Mouse (Mus musculus) hindbrain, embryonic 10.5 days (tissue): ENCODE data around the gene Abtb2. TPM values are rescaled to one million over a fixed set of nuclear protein-coding genes. Genes with fewer than 3 reads are reported as not detected.
A peak's percentile ranks its signal among the peaks of the same experiment; 100 is the strongest.

Source experiments
- DNase-seq: peaks from one replicate; pipeline ENCODE4 v3.0.0-alpha.2; 2017; ENCODE audit warnings: low spot score
- H3K27ac ChIP-seq: fragments of 300-500 bp; sonication (generic); 2 replicates; pipeline ENCODE4 v1.5.1; 2016; ENCODE audit warnings: mild to moderate bottlenecking, moderate library complexity
- H3K27me3 ChIP-seq: fragments of 300-500 bp; sonication (generic); 2 replicates; pipeline ENCODE4 v1.6.1; 2016; ENCODE audit warnings: mild to moderate bottlenecking; ENCODE audit not compliant: poor library complexity, insufficient read depth, severe bottlenecking
- H3K36me3 ChIP-seq: fragments of 300-500 bp; sonication (generic); 2 replicates; pipeline ENCODE4 v1.6.1; 2016; ENCODE audit warnings: mild to moderate bottlenecking, moderate library complexity
- H3K4me1 ChIP-seq: fragments of 300-500 bp; sonication (generic); replicated peaks from 2 replicates; pipeline ENCODE4 v1.6.1; 2016; ENCODE audit warnings: mild to moderate bottlenecking
- H3K4me3 ChIP-seq: fragments of 300-500 bp; sonication (generic); 2 replicates; pipeline ENCODE4 v1.5.1; 2016; ENCODE audit warnings: mild to moderate bottlenecking, moderate library complexity
- H3K9me3 ChIP-seq: fragments of 300-500 bp; sonication (generic); 2 replicates; pipeline ENCODE4 v1.6.1; 2016; ENCODE audit warnings: mild to moderate bottlenecking, moderate library complexity
- WGBS: fragments of 180-500 bp; shearing (Covaris S2); methylation state at CpG from one replicate; pipeline ENCODE4 v1.1.7; 2016; 5-methylcytosine and 5-hydroxymethylcytosine counted together
- polyA plus RNA-seq: library from polyadenylated mRNA; unstranded; fragments of >200 nt; fragmentation: Nextera tagmentation; extraction: Ambion mirVana; gene quantifications from 2 replicates; pipeline ENCODE4 v1.2.1, GENCODE M21; 2016

The Abtb2 gene
- polyA plus RNA-seq, 1 experiment from 2014 or later: 21.3 TPM

GRCm38 (mm10) chr2:103568161-103568560 lies 2.1 kb downstream of the Abtb2 start:
- 32% methylated on average over 7 of the region's 7 CpGs for WGBS
- H3K36me3 ChIP-seq: no peaks in the 10 kb centered on the region
- peaks cover 51% of the 10 kb centered on the region for H3K27me3 ChIP-seq
- no peak overlapping the region; the same call in 1 of the 2 replicates for H3K27ac ChIP-seq
- no peaks in the 10 kb centered on the region for H3K9me3 ChIP-seq
- peak overlapping the region; percentile 77 for H3K4me3 ChIP-seq
- DNase-seq: peak; percentile 21
- peaks cover 63% of the 10 kb centered on the region for H3K4me1 ChIP-seq

- H3K36me3 ChIP-seq: no peaks in the 10 kb centered on the region
- H3K4me1 ChIP-seq: peaks cover 63% of the 10 kb centered on the region
- DNase-seq: no peak
- peaks cover 38% of the 10 kb centered on the region for H3K27me3 ChIP-seq
- no peaks in the 10 kb centered on the region for H3K9me3 ChIP-seq
- WGBS: 77% methylated on average over 1 of the region's 1 CpGs
- H3K27ac ChIP-seq: no peak overlapping the region
- H3K4me3 ChIP-seq: peak overlapping the region; percentile 24; the same call in 1 of the 2 replicates
These were observed 3.6 kb downstream of the Abtb2 start for GRCm38 (mm10) chr2:103569716-103570115.

DNA sequence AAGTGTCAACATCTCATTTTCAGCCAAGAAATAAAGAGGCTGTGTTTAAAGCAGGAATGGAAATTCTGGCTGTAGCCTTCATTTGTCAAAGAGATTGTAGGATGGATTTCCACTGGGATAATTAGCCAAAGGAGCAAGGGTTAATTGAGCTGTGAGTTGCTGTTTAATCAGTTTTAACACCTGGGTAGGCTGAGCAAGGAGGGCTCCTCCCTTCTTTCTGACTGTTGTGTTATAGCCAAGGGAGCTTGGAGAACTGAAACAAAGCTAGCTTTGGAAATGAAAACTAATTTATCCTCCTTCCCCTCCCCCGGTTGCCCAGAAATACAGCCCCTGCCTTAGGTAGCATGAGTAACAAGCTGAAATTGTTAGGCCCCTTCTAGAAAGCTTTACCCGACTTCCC lies 6.2 kb downstream of the Abtb2 start:
- Histone ChIP-seq H3K4me1 (peaks cover 38% of the 10 kb centered on the region), H3K36me3 (no peaks in the 10 kb centered on the region), H3K4me3 (no peak overlapping the region), H3K9me3 (no peaks in the 10 kb centered on the region), H3K27me3 (peaks cover 28% of the 10 kb centered on the region), H3K27ac (no peak overlapping the region)
- WGBS: 89% methylated on average over 2 of the region's 2 CpGs
- DNase-seq: no peak

DNA sequence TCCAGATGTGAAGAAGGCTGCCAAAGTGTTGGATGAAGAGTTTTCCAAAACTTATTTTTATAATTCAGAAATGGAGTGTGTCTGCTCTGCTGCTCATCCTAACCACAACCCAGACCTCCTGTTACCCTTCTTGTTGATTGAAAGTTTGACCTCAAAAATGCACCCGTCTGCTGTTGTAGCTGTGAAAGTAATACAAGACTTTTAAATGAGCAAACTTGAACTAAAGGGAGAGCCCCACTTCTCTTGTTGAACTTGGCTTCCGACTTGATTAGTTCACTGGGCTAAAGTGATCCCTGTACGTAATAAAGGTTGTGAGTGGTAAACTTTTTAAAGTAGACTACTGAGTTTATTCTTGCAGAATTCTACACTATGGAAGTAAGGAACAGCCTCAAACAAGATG lies 10.3 kb downstream of the Abtb2 start:
- Histone ChIP-seq H3K9me3 (no peaks in the 10 kb centered on the region), H3K27me3 (no peaks in the 10 kb centered on the region), H3K27ac (no peak overlapping the region), H3K4me3 (no peak overlapping the region), H3K4me1 (peaks cover 31% of the 10 kb centered on the region), H3K36me3 (no peaks in the 10 kb centered on the region)
- DNase-seq: no peak
- 90% methylated on average over 3 of the region's 3 CpGs for WGBS

GRCm38 (mm10) chr2:103577752-103578662 lies 11.9 kb downstream of the Abtb2 start:
- Histone ChIP-seq H3K9me3 (no peaks in the 10 kb centered on the region), H3K27me3 (0 out of 2 replicates have a peak, but pooled peaks cover 3% of the 10 kb centered on the region), H3K4me1 (peaks cover 41% of the 10 kb centered on the region), H3K4me3 (no peak overlapping the region), H3K27ac (no peak overlapping the region), H3K36me3 (no peaks in the 10 kb centered on the region)
- WGBS: 75% methylated on average over 7 of the region's 7 CpGs
- no peak for DNase-seq

- no peaks in the 10 kb centered on the region for H3K9me3 ChIP-seq
- DNase-seq: no peak
- whole genome bisulfite sequencing: 92% methylated on average over 10 of the region's 10 CpGs
- H3K27ac ChIP-seq: no peak overlapping the region
- 0 out of 2 replicates have a peak, but pooled peaks cover 3% of the 10 kb centered on the region for H3K27me3 ChIP-seq
- H3K4me1 ChIP-seq: peaks cover 47% of the 10 kb centered on the region
- no peaks in the 10 kb centered on the region for H3K36me3 ChIP-seq
- no peak overlapping the region for H3K4me3 ChIP-seq
These were observed 12.6 kb downstream of the Abtb2 start for GRCm38 (mm10) chr2:103578663-103579213.

DNA sequence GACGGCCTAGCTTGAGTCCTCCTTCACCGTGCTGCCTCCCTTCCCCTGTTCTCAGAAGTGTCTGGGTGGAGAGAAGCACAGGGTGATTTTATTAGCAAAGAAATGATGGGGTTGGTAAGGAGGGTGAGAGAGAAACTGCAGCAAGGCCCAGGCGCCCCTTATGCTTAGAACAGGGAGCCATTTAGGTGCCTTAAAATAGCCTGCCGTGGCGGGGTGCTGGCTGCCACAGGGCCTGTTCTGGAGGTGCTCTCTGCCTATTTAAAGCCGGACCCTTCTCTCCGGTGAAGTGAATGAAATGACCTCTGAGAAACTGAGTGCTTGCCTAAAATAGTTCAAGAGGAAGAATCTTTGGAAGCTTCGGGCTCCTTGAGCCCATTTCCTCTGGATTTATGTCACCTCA lies 14.6 kb downstream of the Abtb2 start:
- Histone ChIP-seq H3K9me3 (no peaks in the 10 kb centered on the region), H3K4me1 (peaks cover 47% of the 10 kb centered on the region), H3K4me3 (no peak overlapping the region), H3K27me3 (0 out of 2 replicates have a peak, but pooled peaks cover 3% of the 10 kb centered on the region), H3K27ac (no peak overlapping the region), H3K36me3 (no peaks in the 10 kb centered on the region)
- DNase-seq: no peak
- WGBS: 82% methylated on average over 8 of the region's 8 CpGs

DNA sequence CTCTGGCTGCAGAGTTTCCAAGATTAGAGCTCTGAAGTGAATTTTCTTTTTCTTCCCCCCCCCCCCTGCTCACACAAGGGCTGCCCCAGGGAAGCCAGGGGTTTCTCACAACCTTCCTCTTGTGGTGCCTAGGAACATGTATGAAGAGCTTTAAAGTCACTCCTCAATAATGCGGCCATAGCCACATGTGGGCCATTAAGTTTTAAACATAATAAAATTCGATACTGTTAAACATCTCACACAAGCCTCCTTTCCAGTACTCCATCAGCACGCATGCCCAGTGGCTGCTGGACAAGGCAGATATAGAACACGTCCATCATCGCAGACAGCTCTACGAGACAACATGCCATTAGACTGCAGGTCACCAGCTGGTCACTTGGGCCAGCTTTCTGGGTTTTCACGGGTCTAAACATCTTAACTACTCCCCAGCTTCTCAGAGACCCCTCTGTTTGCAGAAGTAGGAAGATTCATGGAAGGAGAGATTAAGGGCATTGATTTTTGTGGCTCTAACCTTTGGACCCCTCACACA lies 15.3 kb downstream of the Abtb2 start:
- Histone ChIP-seq H3K9me3 (no peaks in the 10 kb centered on the region), H3K4me1 (peaks cover 49% of the 10 kb centered on the region), H3K27me3 (0 out of 2 replicates have a peak, but pooled peaks cover 3% of the 10 kb centered on the region), H3K36me3 (no peaks in the 10 kb centered on the region), H3K4me3 (no peak overlapping the region), H3K27ac (no peak overlapping the region)
- 68% methylated on average over 7 of the region's 7 CpGs for WGBS
- DNase-seq: no peak

- H3K4me3 ChIP-seq: no peak overlapping the region
- no peak for DNase-seq
- H3K36me3 ChIP-seq: no peaks in the 10 kb centered on the region
- H3K9me3 ChIP-seq: no peaks in the 10 kb centered on the region
- no peak overlapping the region for H3K27ac ChIP-seq
- 58% methylated on average over 3 of the region's 3 CpGs for WGBS
- peaks cover 41% of the 10 kb centered on the region for H3K4me1 ChIP-seq
- H3K27me3 ChIP-seq: 0 out of 2 replicates have a peak, but pooled peaks cover 3% of the 10 kb centered on the region
These were observed 17.2 kb downstream of the Abtb2 start for GRCm38 (mm10) chr2:103583316-103583715.

GRCm38 (mm10) chr2:103584093-103584492 lies 18.0 kb downstream of the Abtb2 start:
- H3K4me3 ChIP-seq: no peak overlapping the region
- no peaks in the 10 kb centered on the region for H3K9me3 ChIP-seq

GRCm38 (mm10) chr2:103586423-103586822 lies 20.3 kb downstream of the Abtb2 start:
- Histone ChIP-seq H3K4me3 (no peak overlapping the region), H3K4me1 (peaks cover 29% of the 10 kb centered on the region), H3K9me3 (no peaks in the 10 kb centered on the region), H3K27me3 (0 out of 2 replicates have a peak, but pooled peaks cover 3% of the 10 kb centered on the region), H3K27ac (no peak overlapping the region), H3K36me3 (no peaks in the 10 kb centered on the region)
- WGBS: 79% methylated on average over 3 of the region's 3 CpGs
- no peak for DNase-seq

More at GRCm38 (mm10) chr2:103584093-103584492, 18.0 kb downstream of the Abtb2 start:
- Histone ChIP-seq H3K27ac (no peak overlapping the region), H3K4me1 (peaks cover 39% of the 10 kb centered on the region), H3K36me3 (no peaks in the 10 kb centered on the region), H3K27me3 (0 out of 2 replicates have a peak, but pooled peaks cover 3% of the 10 kb centered on the region)
- no peak for DNase-seq

GRCm38 (mm10) chr2:103588776-103589175 lies 22.7 kb downstream of the Abtb2 start:
- Histone ChIP-seq H3K27ac (no peak overlapping the region), H3K9me3 (no peaks in the 10 kb centered on the region), H3K27me3 (no peaks in the 10 kb centered on the region), H3K36me3 (no peaks in the 10 kb centered on the region), H3K4me3 (no peak overlapping the region), H3K4me1 (peaks cover 25% of the 10 kb centered on the region)
- WGBS: 90% methylated on average over 5 of the region's 5 CpGs
- no peak for DNase-seq

DNA sequence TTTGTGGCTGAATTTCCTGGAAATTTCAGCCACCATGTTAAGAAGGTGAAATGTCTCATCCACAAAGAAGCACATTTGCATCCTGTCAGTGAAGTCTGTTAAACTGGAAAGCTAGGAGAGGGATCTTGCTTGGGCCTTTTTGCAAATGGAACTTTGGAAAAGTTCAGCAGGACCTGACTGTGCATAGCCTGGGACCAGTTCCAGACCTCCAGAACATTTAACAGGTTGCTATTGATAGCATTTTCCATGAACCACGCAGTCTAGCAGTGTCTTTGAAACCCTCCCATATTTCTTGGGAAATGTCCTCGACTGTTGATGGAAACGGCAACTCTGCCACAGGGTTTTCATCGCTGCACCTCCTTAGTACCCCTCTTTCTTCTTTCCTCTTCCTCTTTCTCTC lies 23.3 kb downstream of the Abtb2 start:
- Histone ChIP-seq H3K9me3 (no peaks in the 10 kb centered on the region), H3K27me3 (no peaks in the 10 kb centered on the region), H3K36me3 (no peaks in the 10 kb centered on the region), H3K4me1 (peaks cover 25% of the 10 kb centered on the region), H3K27ac (no peak overlapping the region), H3K4me3 (no peak overlapping the region)
- 92% methylated on average over 4 of the region's 4 CpGs for WGBS
- DNase-seq: no peak
